Mouse (Mus musculus) monocyte, adult 2 months (primary cell): ENCODE results near the gene Inf2.
A peak's percentile ranks its signal among the peaks of the same experiment; 100 is the strongest.

Source experiments
- DNase-seq, 2 experiments: peaks; one replicate each; pipeline ENCODE4 v3.0.0; 2022; ENCODE audit warnings: low spot score in 2 of 2, low read depth in 1 of 2

Gene Inf2

GRCm38 (mm10) chr12:112563011-112563410 lies 25.6 kb upstream of the Inf2 start:
- no peak for DNase-seq

GRCm38 (mm10) chr12:112570160-112570559 lies 18.4 kb upstream of the Inf2 start:
- DNase-seq: no peak

- no peak for DNase-seq
Measured at GRCm38 (mm10) chr12:112571064-112571463, 17.5 kb upstream of the Inf2 start.

GRCm38 (mm10) chr12:112575274-112575986 lies 13.2 kb upstream of the Inf2 start:
- no peak for DNase-seq

GRCm38 (mm10) chr12:112576341-112576740 lies 12.2 kb upstream of the Inf2 start:
- DNase-seq: no peak

GRCm38 (mm10) chr12:112576749-112577148 lies 11.8 kb upstream of the Inf2 start:
- no peak for DNase-seq

- no peak for DNase-seq
Measured at GRCm38 (mm10) chr12:112578296-112579090, 10.1 kb upstream of the Inf2 start.

- DNase-seq: no peak
Measured at GRCm38 (mm10) chr12:112579430-112579829, 9.2 kb upstream of the Inf2 start.

- DNase-seq: no peak
Measured at GRCm38 (mm10) chr12:112579926-112580325, 8.7 kb upstream of the Inf2 start.

GRCm38 (mm10) chr12:112581113-112581512 lies 7.5 kb upstream of the Inf2 start:
- peak in 1 of 2 experiments; percentile 26 for DNase-seq

- no peak for DNase-seq
Measured at GRCm38 (mm10) chr12:112584954-112585353, 3.6 kb upstream of the Inf2 start.

GRCm38 (mm10) chr12:112585924-112586538 lies 2.6 kb upstream of the Inf2 start:
- no peak for DNase-seq

GRCm38 (mm10) chr12:112587125-112588124 lies 1.2 kb upstream of the Inf2 start:
- DNase-seq: no peak

- DNase-seq: no peak
Measured at GRCm38 (mm10) chr12:112589491-112590191, 1.1 kb downstream of the Inf2 start.

- no peak for DNase-seq
Measured at GRCm38 (mm10) chr12:112590566-112591239, 2.1 kb downstream of the Inf2 start.

- no peak for DNase-seq
Measured at GRCm38 (mm10) chr12:112591240-112591639, 2.7 kb downstream of the Inf2 start.

GRCm38 (mm10) chr12:112591730-112592129 lies 3.1 kb downstream of the Inf2 start:
- no peak for DNase-seq

GRCm38 (mm10) chr12:112592985-112593734 lies 4.6 kb downstream of the Inf2 start:
- DNase-seq: no peak
